Mouse (Mus musculus): ENCODE results near the gene Zfp949. TPM values are rescaled to one million over a fixed set of nuclear protein-coding genes. Genes with fewer than 3 reads are reported as not detected.

Gene Zfp949
- polyA plus RNA-seq, 1 experiment: 0.62 TPM

GRCm38 (mm10) chr9:88529979-88530580 is 17.7 kb upstream of the Zfp949 start:
- Histone ChIP-seq H3K4me1 (ENCODE audit: control insufficient read depth) (peaks cover 13% of the 10 kb centered on the region), H3K4me3 (replicated peaks) (no peak overlapping the region), H3K27me3 (ENCODE audit: control insufficient read depth) (no peaks in the 10 kb centered on the region), H3K36me3 (ENCODE audit: control insufficient read depth) (no peaks in the 10 kb centered on the region), H3K9me3 (ENCODE audit: control insufficient read depth, low read length) (no peaks in the 10 kb centered on the region)
- TF ChIP-seq TAL1 (IDR thresholded peaks at IDR 0.05; ENCODE audit: low read length) (no peak), GATA1 (IDR thresholded peaks at IDR 0.05; ENCODE audit: low read length) (no peak)

- peaks cover 6% of the 10 kb centered on the region for H3K4me1 ChIP-seq (ENCODE audit: control insufficient read depth)
- no peak for TF ChIP-seq GATA1 (IDR thresholded peaks at IDR 0.05; ENCODE audit: low read length)
- TF ChIP-seq TAL1 (IDR thresholded peaks at IDR 0.05; ENCODE audit: low read length): no peak
- no peaks in the 10 kb centered on the region for H3K27me3 ChIP-seq (ENCODE audit: control insufficient read depth)
- no peaks in the 10 kb centered on the region for H3K9me3 ChIP-seq (ENCODE audit: control insufficient read depth, low read length)
- H3K36me3 ChIP-seq (ENCODE audit: control insufficient read depth): no peaks in the 10 kb centered on the region
- H3K4me3 ChIP-seq (replicated peaks): no peak overlapping the region
These were observed 13.7 kb upstream of the Zfp949 start for GRCm38 (mm10) chr9:88534093-88534492.

- Histone ChIP-seq H3K27me3 (ENCODE audit: control insufficient read depth) (no peaks in the 10 kb centered on the region), H3K4me3 (replicated peaks) (no peak overlapping the region), H3K4me1 (ENCODE audit: control insufficient read depth) (peaks cover 2% of the 10 kb centered on the region; the same call in 1 of the 2 replicates), H3K36me3 (ENCODE audit: control insufficient read depth) (no peaks in the 10 kb centered on the region), H3K9me3 (ENCODE audit: control insufficient read depth, low read length) (no peaks in the 10 kb centered on the region)
- TF ChIP-seq GATA1 (IDR thresholded peaks at IDR 0.05; ENCODE audit: low read length) (no peak), TAL1 (IDR thresholded peaks at IDR 0.05; ENCODE audit: low read length) (no peak)
These were observed 8.1 kb upstream of the Zfp949 start for GRCm38 (mm10) chr9:88539546-88540224.

GRCm38 (mm10) chr9:88542816-88543215 is 5.0 kb upstream of the Zfp949 start:
- no peaks in the 10 kb centered on the region for H3K36me3 ChIP-seq (ENCODE audit: control insufficient read depth)
- H3K4me3 ChIP-seq (replicated peaks): no peak overlapping the region
- H3K9me3 ChIP-seq (ENCODE audit: control insufficient read depth, low read length): no peaks in the 10 kb centered on the region
- 0 out of 2 replicates have a peak, but pooled peaks cover 2% of the 10 kb centered on the region for H3K27me3 ChIP-seq (ENCODE audit: control insufficient read depth)
- H3K4me1 ChIP-seq (ENCODE audit: control insufficient read depth): peaks cover 10% of the 10 kb centered on the region
- TF ChIP-seq TAL1 (IDR thresholded peaks at IDR 0.05; ENCODE audit: low read length) (no peak), GATA1 (IDR thresholded peaks at IDR 0.05; ENCODE audit: low read length) (no peak)

- Histone ChIP-seq H3K27me3 (ENCODE audit: control insufficient read depth) (0 out of 2 replicates have a peak, but pooled peaks cover 2% of the 10 kb centered on the region), H3K4me1 (ENCODE audit: control insufficient read depth) (peaks cover 30% of the 10 kb centered on the region), H3K4me3 (replicated peaks) (no peak overlapping the region), H3K36me3 (ENCODE audit: control insufficient read depth) (peaks cover 3% of the 10 kb centered on the region), H3K9me3 (ENCODE audit: control insufficient read depth, low read length) (no peaks in the 10 kb centered on the region)
- no peak for TF ChIP-seq GATA1 (IDR thresholded peaks at IDR 0.05; ENCODE audit: low read length)
- TF ChIP-seq TAL1 (IDR thresholded peaks at IDR 0.05; ENCODE audit: low read length): no peak
These were observed 2.3 kb upstream of the Zfp949 start for GRCm38 (mm10) chr9:88545534-88545933.

DNA sequence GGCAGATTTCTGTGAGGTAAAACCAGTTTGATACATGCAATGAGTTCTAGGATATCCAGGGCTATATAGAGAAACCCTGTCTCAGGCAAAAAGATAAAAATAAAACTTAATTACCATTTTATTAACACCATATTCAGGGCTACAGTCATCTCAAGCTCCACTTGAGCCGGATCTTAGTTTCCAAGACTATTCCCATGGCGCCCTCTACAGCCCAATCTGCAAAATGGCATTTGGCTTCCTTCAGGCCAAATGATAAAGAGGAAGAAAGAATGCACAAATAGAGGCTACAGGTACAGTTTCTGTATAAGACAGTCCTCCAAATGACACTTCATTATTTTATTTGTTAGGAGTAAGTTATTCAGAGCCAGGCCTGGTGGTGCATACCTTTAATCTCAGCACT is 1.7 kb upstream of the Zfp949 start:
- Histone ChIP-seq H3K4me1 (ENCODE audit: control insufficient read depth) (peaks cover 35% of the 10 kb centered on the region), H3K4me3 (replicated peaks) (no peak overlapping the region), H3K27me3 (ENCODE audit: control insufficient read depth) (0 out of 2 replicates have a peak, but pooled peaks cover 2% of the 10 kb centered on the region), H3K9me3 (ENCODE audit: control insufficient read depth, low read length) (no peaks in the 10 kb centered on the region), H3K36me3 (ENCODE audit: control insufficient read depth) (peaks cover 7% of the 10 kb centered on the region)
- no peak for TF ChIP-seq GATA1 (IDR thresholded peaks at IDR 0.05; ENCODE audit: low read length)
- no peak for TF ChIP-seq TAL1 (IDR thresholded peaks at IDR 0.05; ENCODE audit: low read length)

- H3K9me3 ChIP-seq (ENCODE audit: control insufficient read depth, low read length): no peaks in the 10 kb centered on the region
- peaks cover 11% of the 10 kb centered on the region for H3K36me3 ChIP-seq (ENCODE audit: control insufficient read depth)
- H3K27me3 ChIP-seq (ENCODE audit: control insufficient read depth): 0 out of 2 replicates have a peak, but pooled peaks cover 2% of the 10 kb centered on the region
- peaks cover 36% of the 10 kb centered on the region for H3K4me1 ChIP-seq (ENCODE audit: control insufficient read depth)
- TF ChIP-seq GATA1 (IDR thresholded peaks at IDR 0.05; ENCODE audit: low read length): no peak
- TF ChIP-seq TAL1 (IDR thresholded peaks at IDR 0.05; ENCODE audit: low read length): no peak
- no peak overlapping the region for H3K4me3 ChIP-seq (replicated peaks)
These were observed 1.2 kb upstream of the Zfp949 start for GRCm38 (mm10) chr9:88546657-88547056.

DNA sequence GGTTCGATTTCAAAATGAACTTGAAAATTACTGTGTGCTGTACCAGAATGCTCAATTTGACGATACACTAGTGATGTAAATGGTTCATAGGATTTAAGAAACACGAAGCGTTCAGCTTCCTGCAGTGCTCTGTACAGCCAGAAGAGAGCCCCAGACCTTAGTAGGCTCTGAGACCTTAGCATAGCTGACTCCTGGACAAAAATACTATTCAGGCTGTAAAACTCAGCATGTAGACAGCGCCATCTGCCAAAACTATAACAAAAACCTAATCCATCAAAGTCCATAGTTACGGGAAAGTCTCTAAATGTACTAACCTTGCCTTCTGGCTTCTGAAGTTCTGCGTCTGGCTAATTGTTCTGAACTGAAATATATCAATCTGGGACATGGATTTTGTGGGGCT is 550 bp upstream of the Zfp949 start:
- Histone ChIP-seq H3K27me3 (ENCODE audit: control insufficient read depth) (0 out of 2 replicates have a peak, but pooled peaks cover 2% of the 10 kb centered on the region), H3K36me3 (ENCODE audit: control insufficient read depth) (peaks cover 17% of the 10 kb centered on the region), H3K9me3 (ENCODE audit: control insufficient read depth, low read length) (no peaks in the 10 kb centered on the region), H3K4me1 (ENCODE audit: control insufficient read depth) (peaks cover 36% of the 10 kb centered on the region), H3K4me3 (replicated peaks) (peak overlapping the region; percentile 99)
- no peak for TF ChIP-seq GATA1 (IDR thresholded peaks at IDR 0.05; ENCODE audit: low read length)
- no peak for TF ChIP-seq TAL1 (IDR thresholded peaks at IDR 0.05; ENCODE audit: low read length)

DNA sequence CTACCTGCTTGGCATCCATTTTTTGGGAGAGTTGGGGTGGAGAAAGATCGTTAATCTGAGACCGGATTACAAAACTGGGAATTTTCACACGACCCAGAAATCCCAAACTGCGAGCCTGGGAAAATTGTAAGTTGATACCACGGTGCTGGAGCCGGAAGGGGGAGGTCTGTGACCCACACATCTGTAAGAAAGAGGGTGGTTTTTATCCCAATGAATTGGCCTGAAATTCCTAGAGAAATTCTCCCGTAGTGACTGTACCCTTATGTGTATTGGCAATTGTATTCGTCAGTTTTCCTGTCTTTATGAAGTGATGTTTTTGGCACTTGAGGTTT is 760 bp downstream of the Zfp949 start:
- Histone ChIP-seq H3K27me3 (ENCODE audit: control insufficient read depth) (0 out of 2 replicates have a peak, but pooled peaks cover 2% of the 10 kb centered on the region), H3K4me1 (ENCODE audit: control insufficient read depth) (peaks cover 36% of the 10 kb centered on the region), H3K4me3 (replicated peaks) (peak overlapping the region; percentile 99), H3K9me3 (ENCODE audit: control insufficient read depth, low read length) (no peaks in the 10 kb centered on the region), H3K36me3 (ENCODE audit: control insufficient read depth) (peaks cover 26% of the 10 kb centered on the region)
- TF ChIP-seq TAL1 (IDR thresholded peaks at IDR 0.05; ENCODE audit: low read length): no peak
- no peak for TF ChIP-seq GATA1 (IDR thresholded peaks at IDR 0.05; ENCODE audit: low read length)

All from erythroblast, embryonic 14.5 days (primary cell).